Mouse (Mus musculus): ENCODE results near the gene Zfp961.
"Not testable (repeated sequence)": the region's sequence is repeated elsewhere in the genome, so short reads cannot be mapped to it uniquely, and the experiment has no call there.

Gene Zfp961

DNA sequence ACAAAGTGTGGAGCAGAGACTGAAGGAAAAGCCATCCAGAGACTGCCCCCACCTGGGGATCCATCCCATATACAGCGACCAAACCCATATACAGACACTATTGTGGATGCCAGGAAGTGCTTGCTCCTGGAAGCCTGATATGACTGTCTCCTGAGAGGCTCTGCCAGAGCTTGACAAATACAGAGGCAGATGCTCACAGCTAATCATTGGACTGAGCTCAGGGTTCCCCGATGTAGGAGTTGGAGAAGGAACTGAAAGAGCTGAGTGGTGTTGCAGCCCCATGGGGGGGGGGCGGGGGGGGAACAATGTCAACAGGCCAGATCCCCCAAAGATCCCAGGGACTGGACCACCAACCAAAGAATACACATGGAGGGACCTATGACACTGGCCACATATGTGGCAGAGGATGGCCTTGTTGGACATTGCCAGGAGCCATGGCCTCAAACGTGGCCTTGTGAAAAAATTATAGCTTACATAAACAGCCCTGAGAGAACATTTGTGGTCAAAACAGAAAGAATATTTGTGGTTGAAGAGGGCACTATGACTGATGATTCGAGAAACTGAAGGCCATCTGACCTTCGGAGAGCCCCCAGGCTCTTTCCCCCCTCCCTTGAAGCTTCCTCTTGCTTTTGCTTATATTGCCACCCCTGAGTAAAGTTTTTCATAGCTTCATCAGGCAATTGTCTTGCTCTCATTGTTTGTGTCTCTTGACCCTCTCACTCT is 62.8 kb downstream of the Zfp961 start:
- DNase-seq (ENCODE audit: extremely low read depth, low read depth, low spot score) = not testable (repeated sequence)

DNA sequence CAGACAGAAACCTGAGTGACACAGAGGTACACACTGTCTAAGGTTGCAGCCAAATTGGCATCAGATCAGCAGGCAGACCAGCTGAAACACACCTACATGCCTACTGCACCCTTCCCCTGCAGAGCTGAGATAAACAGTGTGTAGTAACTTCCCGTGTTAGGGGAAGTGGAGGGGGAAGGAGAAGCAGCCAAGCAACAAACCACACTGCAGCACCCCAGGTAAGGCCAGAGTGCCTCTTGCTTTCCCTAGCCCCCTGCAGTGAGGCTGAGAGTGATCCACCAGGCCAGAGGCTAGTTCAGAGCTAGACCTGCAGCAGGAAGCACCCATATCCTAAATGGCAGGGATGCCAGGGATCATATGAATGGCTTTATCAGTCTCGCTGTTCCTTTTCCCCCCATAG is 66.5 kb downstream of the Zfp961 start:
- DNase-seq (ENCODE audit: extremely low read depth, low read depth, low spot score) = not testable (repeated sequence)

DNA sequence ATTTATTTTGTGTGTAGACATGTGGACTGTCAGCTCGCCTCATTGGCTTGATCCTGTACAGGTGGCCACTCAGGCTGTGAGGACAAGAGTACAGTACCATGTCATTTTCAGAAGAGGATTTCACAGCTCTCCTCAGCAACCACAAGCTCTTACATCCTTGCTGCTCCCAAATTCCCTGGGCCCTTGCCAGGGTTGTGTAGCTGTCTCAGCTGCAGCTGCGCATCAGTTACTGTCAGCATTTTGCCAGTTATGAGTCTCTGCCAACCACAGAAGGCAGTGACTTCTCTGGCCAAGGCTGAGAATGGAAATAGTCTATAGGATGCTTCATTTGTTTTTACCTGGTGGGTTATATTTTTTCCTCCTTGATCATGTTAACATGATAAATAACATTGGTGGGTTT is 67.3 kb downstream of the Zfp961 start:
- DNase-seq (ENCODE audit: extremely low read depth, low read depth, low spot score) = no peak

GRCm38 (mm10) chr8:72019022-72019421 is 68.2 kb downstream of the Zfp961 start:
- not testable (repeated sequence) for DNase-seq (ENCODE audit: extremely low read depth, low read depth, low spot score)

GRCm38 (mm10) chr8:72019816-72020215 is 69.0 kb downstream of the Zfp961 start:
- DNase-seq (ENCODE audit: extremely low read depth, low read depth, low spot score) = no peak

GRCm38 (mm10) chr8:72024886-72025285 is 74.0 kb downstream of the Zfp961 start:
- DNase-seq (ENCODE audit: extremely low read depth, low read depth, low spot score) = not testable (repeated sequence)

DNA sequence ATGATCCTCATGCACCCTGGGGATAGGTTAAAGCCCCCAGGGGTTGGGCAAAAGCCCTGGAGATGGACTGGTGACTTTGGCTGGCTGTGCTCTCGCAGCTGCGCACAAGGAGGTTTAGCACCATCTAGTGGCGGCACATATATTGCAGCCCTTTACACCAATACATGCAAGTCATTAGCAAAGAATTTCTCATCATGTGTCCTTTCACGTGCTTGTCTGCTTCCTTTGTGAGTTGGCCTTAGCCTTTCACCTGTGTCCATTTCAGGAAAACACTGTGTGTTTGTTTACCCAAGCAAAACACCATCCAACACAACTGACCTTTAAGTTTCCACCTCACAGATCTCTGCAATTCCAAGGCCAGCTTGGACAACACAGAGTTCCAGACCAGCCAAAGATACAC is 82.1 kb downstream of the Zfp961 start:
- not testable (repeated sequence) for DNase-seq (ENCODE audit: extremely low read depth, low read depth, low spot score)

GRCm38 (mm10) chr8:72040918-72041317 is 90.1 kb downstream of the Zfp961 start, which contains the start of gene Olfr372:
Gene Olfr372, plus strand, starts transcription at chr8:72041218.
- not testable (repeated sequence) for DNase-seq (ENCODE audit: extremely low read depth, low read depth, low spot score)

DNA sequence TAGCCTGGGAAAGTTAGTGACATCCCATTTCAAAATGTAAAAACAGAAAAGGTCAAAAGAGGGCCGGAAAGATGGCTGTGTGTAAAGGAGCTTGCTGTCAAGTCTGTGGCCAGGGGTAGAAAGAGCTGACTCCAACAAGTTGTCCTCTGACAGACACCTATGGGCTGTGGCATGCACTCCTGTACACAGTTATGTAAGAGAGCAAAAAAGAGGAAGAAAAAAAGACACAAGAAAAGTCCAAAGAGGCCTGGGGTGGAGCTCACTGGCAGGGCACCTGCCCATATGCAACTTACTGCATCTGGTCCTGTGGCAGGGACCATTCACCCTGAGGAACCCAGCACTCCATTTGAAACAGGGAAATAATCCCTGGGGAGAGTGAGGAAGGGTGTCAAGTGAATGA is 91.7 kb downstream of the Zfp961 start:
- DNase-seq (ENCODE audit: extremely low read depth, low read depth, low spot score) = no peak

Data from fat pad, adult 2 months (tissue).